Mouse (Mus musculus) heart, adult 2 months (tissue): ENCODE measurements at regions not wholly inside any gene's neighbourhood (a gene's known extent, or its start where the extent isn't known, plus 50 kb on each side); places are given as distances from the start of the nearest gene placed in this dataset.

Source experiments
- CTCF ChIP-seq: fragments of 200-600 bp; IDR thresholded peaks from 2 replicates; pipeline ENCODE4 v1.8.1; 2022; ENCODE audit warnings: antibody characterized with exemption, mild to moderate bottlenecking, moderate library complexity
- POLR2A ChIP-seq: fragments of 200-500 bp; IDR thresholded peaks from 2 replicates; pipeline ENCODE4 v1.6.1; 2011; ENCODE audit warnings: mild to moderate bottlenecking, low read depth, low read length, control low read depth; ENCODE audit not compliant: insufficient read depth

DNA sequence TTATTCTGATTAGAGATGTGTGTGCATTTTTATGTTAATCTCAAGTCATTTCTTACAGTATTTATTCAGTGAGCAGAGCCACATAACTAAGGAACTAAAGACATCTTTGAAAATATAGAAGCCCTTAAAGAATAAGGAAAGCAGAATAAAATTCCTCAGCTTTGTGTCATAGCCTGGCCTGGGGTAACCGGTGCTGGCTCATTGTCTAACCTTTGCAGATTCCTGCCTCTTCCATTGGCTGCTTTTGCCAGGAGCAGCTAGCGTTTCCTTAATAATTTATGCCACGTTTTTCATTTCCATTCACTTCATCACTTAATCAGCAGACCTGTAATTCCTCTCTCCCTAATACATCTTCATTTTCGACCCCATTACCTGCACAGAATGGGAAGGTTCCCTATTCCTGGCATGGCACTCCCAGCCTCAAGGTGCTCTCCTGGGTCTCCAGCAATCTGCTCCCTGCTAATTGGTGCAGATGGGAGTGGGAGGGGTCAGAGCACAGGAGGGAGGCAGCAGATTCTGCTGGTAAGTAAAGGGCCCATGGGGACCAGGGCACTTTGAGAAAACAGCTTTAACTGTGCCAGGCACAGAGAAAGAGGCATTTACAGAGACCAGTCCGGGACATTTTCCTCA lies 413.1 kb downstream of the Stim2 start:
- no peak for TF ChIP-seq CTCF
- no peak for TF ChIP-seq POLR2A
